22 mouse cellular contexts compared by ENCODE assay signal in the genomic region with DNA sequence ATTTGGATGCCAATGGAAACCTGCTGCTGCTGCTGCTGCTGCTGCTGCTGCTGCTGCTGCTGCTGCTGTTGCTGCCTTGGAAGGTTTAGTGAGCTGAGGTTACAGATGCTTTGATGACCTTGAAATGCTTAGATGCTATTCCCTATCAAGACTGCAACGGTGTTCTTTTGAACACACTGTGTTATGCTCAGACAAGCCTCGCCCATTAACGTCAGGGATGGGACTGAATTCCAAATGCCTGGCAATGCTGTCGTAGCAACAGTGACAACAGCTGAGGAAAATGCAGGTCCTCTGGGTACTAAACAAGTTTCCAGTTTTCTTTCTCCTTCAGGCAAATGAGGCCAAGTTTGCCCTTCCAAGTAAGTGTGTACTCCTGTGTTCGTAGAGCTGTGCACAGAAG.
DNase-seq lines count a peak whose midpoint lies in the region; ATAC-seq and TF ChIP-seq lines count a peak whose summit lies in the region.
"Had no signal": no experiment of that assay in that cellular context is flagged by ENCODE, and none has a peak within 500 bp of the region (broad histone marks: within the 10 kb centered on the region; RNA-seq: fewer than 3 reads in every experiment).

No protein-coding gene starts in this region.

- peak; percentile 24 for DNase-seq in embryo, embryonic 10 days (ENCODE audit: low spot score)
- no peak for DNase-seq in embryo, embryonic 11 days
- peak; percentile 3 for DNase-seq in hindbrain, embryonic 10.5 days (ENCODE audit: low spot score)
- no peak for DNase-seq in hindbrain, embryonic 14.5 days (ENCODE audit: low spot score)
- peak; percentile 82 for DNase-seq in midbrain, embryonic 11.5 days (ENCODE audit: low spot score, missing footprints)
- no peak for DNase-seq in midbrain, postnatal 0 days (ENCODE audit: low spot score)
- peak; percentile 4 for DNase-seq in mesoderm, embryonic 11.5 days (ENCODE audit: low read depth, low spot score)
- DNase-seq in adrenal gland, postnatal 4 days (ENCODE audit: low spot score in 2 of 2), result no peak
- DNase-seq: adrenal gland, postnatal 25 days; cerebellum, adult 18-20 months; cerebellum, postnatal 25 days; forebrain, postnatal 0 days; kidney, postnatal 36 days; thymus, postnatal 36 days had no signal

- 57% methylated on average over 5 of the region's 5 CpGs for WGBS in hindbrain, embryonic 10.5 days
- 35% methylated on average over 5 of the region's 5 CpGs for WGBS in hindbrain, embryonic 14.5 days
- WGBS in midbrain, embryonic 11.5 days, result 35% methylated on average over 5 of the region's 5 CpGs
- 42% methylated on average over 5 of the region's 5 CpGs for WGBS in midbrain, postnatal 0 days

- H3K9ac ChIP-seq in hindbrain, embryonic 14.5 days, result no peak overlapping the region
- H3K9ac ChIP-seq in midbrain, embryonic 11.5 days (ENCODE audit: low read length), result no peak overlapping the region
- H3K9ac ChIP-seq in midbrain, postnatal 0 days (replicated peaks; ENCODE audit: low read length, poor library complexity, severe bottlenecking), result no peak overlapping the region
- H3K9ac ChIP-seq: embryonic facial prominence, embryonic 12.5 days; forebrain, postnatal 0 days; heart, embryonic 15.5 days; intestine, embryonic 15.5 days; lung, embryonic 14.5 days; neural tube, embryonic 12.5 days had no signal

- peaks cover 8% of the 10 kb centered on the region; the same call in 1 of the 2 replicates for H3K4me1 ChIP-seq in hindbrain, embryonic 10.5 days (replicated peaks)
- H3K4me1 ChIP-seq in hindbrain, embryonic 14.5 days (replicated peaks; ENCODE audit: control insufficient read depth, insufficient read depth, low read length), result no peaks in the 10 kb centered on the region
- peaks cover 3% of the 10 kb centered on the region; the same call in 1 of the 2 replicates for H3K4me1 ChIP-seq in midbrain, embryonic 11.5 days (ENCODE audit: control insufficient read depth, insufficient read depth, low read length)
- H3K4me1 ChIP-seq in midbrain, postnatal 0 days (ENCODE audit: insufficient read depth, low read length), result no peaks in the 10 kb centered on the region
- H3K4me1 ChIP-seq: embryonic facial prominence, embryonic 12.5 days; heart, embryonic 15.5 days; intestine, embryonic 15.5 days had no signal

- H3K36me3 ChIP-seq in hindbrain, embryonic 10.5 days, result no peaks in the 10 kb centered on the region
- H3K36me3 ChIP-seq in hindbrain, embryonic 14.5 days (replicated peaks; ENCODE audit: control insufficient read depth, insufficient read depth), result no peaks in the 10 kb centered on the region
- no peaks in the 10 kb centered on the region for H3K36me3 ChIP-seq in midbrain, embryonic 11.5 days (ENCODE audit: control insufficient read depth, insufficient read depth, low read length)
- H3K36me3 ChIP-seq in midbrain, postnatal 0 days (ENCODE audit: insufficient read depth, low read length), result no peaks in the 10 kb centered on the region
- H3K36me3 ChIP-seq: embryonic facial prominence, embryonic 12.5 days; heart, embryonic 15.5 days; intestine, embryonic 15.5 days; neural tube, embryonic 12.5 days had no signal

- H3K4me3 ChIP-seq in hindbrain, embryonic 10.5 days, result no peak overlapping the region
- no peak overlapping the region for H3K4me3 ChIP-seq in hindbrain, embryonic 14.5 days (replicated peaks; ENCODE audit: low read length)
- no peak overlapping the region for H3K4me3 ChIP-seq in midbrain, embryonic 11.5 days (ENCODE audit: low read depth, low read length)
- no peak overlapping the region for H3K4me3 ChIP-seq in midbrain, postnatal 0 days (ENCODE audit: low read depth, low read length)
- H3K4me3 ChIP-seq: embryonic facial prominence, embryonic 12.5 days; erythroblast, embryonic 14.5 days; heart, embryonic 15.5 days; intestine, embryonic 15.5 days; neural tube, embryonic 12.5 days had no signal

- TF ChIP-seq CTCF in midbrain, postnatal 0 days (IDR thresholded peaks at IDR 0.05), result no peak

- H3K27ac ChIP-seq in hindbrain, embryonic 10.5 days, result no peak overlapping the region
- H3K27ac ChIP-seq in hindbrain, embryonic 14.5 days, result no peak overlapping the region
- H3K27ac ChIP-seq in midbrain, embryonic 11.5 days (ENCODE audit: low read depth, low read length), result no peak overlapping the region
- no peak overlapping the region for H3K27ac ChIP-seq in midbrain, postnatal 0 days (ENCODE audit: low read depth, low read length)
- H3K27ac ChIP-seq: embryonic facial prominence, embryonic 12.5 days; heart, embryonic 15.5 days; intestine, embryonic 15.5 days; neural tube, embryonic 12.5 days had no signal

- H3K9me3 ChIP-seq in hindbrain, embryonic 10.5 days, result no peaks in the 10 kb centered on the region
- no peaks in the 10 kb centered on the region for H3K9me3 ChIP-seq in hindbrain, embryonic 14.5 days (ENCODE audit: control insufficient read depth, low read length)
- no peaks in the 10 kb centered on the region for H3K9me3 ChIP-seq in midbrain, embryonic 11.5 days (ENCODE audit: control insufficient read depth, low read length)
- no peaks in the 10 kb centered on the region for H3K9me3 ChIP-seq in midbrain, postnatal 0 days (ENCODE audit: low read length)
- H3K9me3 ChIP-seq: embryonic facial prominence, embryonic 12.5 days; heart, embryonic 15.5 days; intestine, embryonic 15.5 days; neural tube, embryonic 12.5 days had no signal

- H3K4me2 ChIP-seq in hindbrain, embryonic 14.5 days (replicated peaks), result no peak overlapping the region
- H3K4me2 ChIP-seq in midbrain, embryonic 11.5 days, result no peak overlapping the region
- H3K4me2 ChIP-seq in midbrain, postnatal 0 days (ENCODE audit: low read depth, low read length, poor library complexity, severe bottlenecking), result no peak overlapping the region
- H3K4me2 ChIP-seq: embryonic facial prominence, embryonic 12.5 days; heart, embryonic 15.5 days; intestine, embryonic 15.5 days; liver, embryonic 11.5 days; lung, embryonic 14.5 days; neural tube, embryonic 12.5 days had no signal

- no peak for ATAC-seq in hindbrain, embryonic 14.5 days (ENCODE audit: low FRiP score)
- ATAC-seq in midbrain, embryonic 11.5 days (ENCODE audit: low FRiP score), result no peak
- ATAC-seq in midbrain, postnatal 0 days (ENCODE audit: low FRiP score), result no peak
- ATAC-seq: forebrain, postnatal 0 days; intestine, embryonic 15.5 days; Patski had no signal

- H3K27me3 ChIP-seq in hindbrain, embryonic 10.5 days (ENCODE audit: insufficient read depth, poor library complexity, severe bottlenecking), result peaks cover 9% of the 10 kb centered on the region
- H3K27me3 ChIP-seq in hindbrain, embryonic 14.5 days (ENCODE audit: control insufficient read depth, insufficient read depth, low read length), result no peaks in the 10 kb centered on the region
- no peaks in the 10 kb centered on the region for H3K27me3 ChIP-seq in midbrain, embryonic 11.5 days (ENCODE audit: control insufficient read depth, insufficient read depth, low read length)
- no peaks in the 10 kb centered on the region for H3K27me3 ChIP-seq in midbrain, postnatal 0 days (ENCODE audit: insufficient read depth, low read length)
- H3K27me3 ChIP-seq: embryonic facial prominence, embryonic 12.5 days; heart, embryonic 15.5 days; intestine, embryonic 15.5 days; neural tube, embryonic 12.5 days had no signal

Comparison
In these comparisons a context has a peak if more than half of its experiments do, and no peak if none do; other contexts are left out.
1. DNase-seq: peak in embryo, embryonic 10 days (single experiment), hindbrain, embryonic 10.5 days (single experiment), midbrain, embryonic 11.5 days (single experiment) and mesoderm, embryonic 11.5 days (single experiment); none in embryo, embryonic 11 days (single experiment), hindbrain, embryonic 14.5 days (single experiment), midbrain, postnatal 0 days (single experiment) and adrenal gland, postnatal 4 days (0 of 2).